Mouse (Mus musculus) ovary, adult 18-20 months (tissue): ENCODE measurements at regions not wholly inside any gene's neighbourhood (a gene's known extent, or its start where the extent isn't known, plus 50 kb on each side); places are given as distances from the start of the nearest gene placed in this dataset.

ENCODE experiments used
- DNase-seq: peaks from one replicate; pipeline ENCODE4 v3.0.0; 2022; ENCODE audit warnings: low spot score, mixed read lengths

- no peak for DNase-seq
These were observed 68.6 kb downstream of the Dad1 start for GRCm38 (mm10) chr14:54185265-54185830.

- DNase-seq = no peak
These were observed 70.0 kb downstream of the Dad1 start for GRCm38 (mm10) chr14:54183873-54184272.

GRCm38 (mm10) chr14:54182838-54183237, 71.1 kb downstream of the Dad1 start:
- no peak for DNase-seq

- DNase-seq = no peak
These were observed 72.6 kb downstream of the Dad1 start for GRCm38 (mm10) chr14:54181306-54181705.

DNA sequence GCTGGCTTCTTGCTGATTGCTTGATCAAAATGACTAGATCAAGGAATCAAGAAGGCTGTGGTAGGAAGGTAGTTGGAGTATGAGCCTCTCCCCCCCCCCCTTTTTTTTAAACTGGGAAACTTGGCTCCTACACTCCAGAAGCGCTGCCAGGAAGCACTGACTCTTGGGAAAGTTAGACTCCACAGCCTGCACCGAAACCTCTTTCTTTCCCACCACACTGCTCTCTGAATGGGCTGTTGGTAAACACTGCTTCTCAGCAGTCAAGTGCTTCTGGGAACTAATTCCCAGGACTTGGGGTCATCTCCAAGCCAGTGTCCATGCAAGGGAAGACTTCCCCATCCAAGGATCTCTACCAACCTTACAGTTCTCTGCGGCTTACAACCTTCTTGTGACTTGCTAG, 73.2 kb downstream of the Dad1 start:
- no peak for DNase-seq

- no peak for DNase-seq
These were observed 73.6 kb downstream of the Dad1 start for GRCm38 (mm10) chr14:54180271-54180670.

DNA sequence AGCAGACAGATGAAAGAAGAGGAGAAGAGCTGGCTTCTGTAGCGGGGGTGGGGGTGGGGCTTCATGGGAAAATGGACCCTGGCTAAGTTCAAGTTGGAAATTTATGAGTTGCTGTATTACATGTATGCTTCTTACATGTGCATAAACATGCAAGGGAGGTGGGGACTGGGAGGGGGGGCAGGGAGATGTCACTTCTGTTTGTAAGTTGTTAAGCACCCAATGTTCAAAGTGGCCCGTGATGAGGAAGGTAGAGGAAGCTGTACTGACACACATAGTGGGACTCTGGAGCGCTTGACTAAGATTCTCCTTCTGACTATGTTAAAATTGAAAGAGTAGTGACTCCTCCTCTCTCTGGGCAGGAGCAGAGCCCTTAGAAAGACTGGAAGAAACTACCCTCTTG, 75.0 kb downstream of the Dad1 start:
- DNase-seq = no peak

GRCm38 (mm10) chr14:54176469-54176868, 77.4 kb downstream of the Dad1 start:
- no peak for DNase-seq

DNA sequence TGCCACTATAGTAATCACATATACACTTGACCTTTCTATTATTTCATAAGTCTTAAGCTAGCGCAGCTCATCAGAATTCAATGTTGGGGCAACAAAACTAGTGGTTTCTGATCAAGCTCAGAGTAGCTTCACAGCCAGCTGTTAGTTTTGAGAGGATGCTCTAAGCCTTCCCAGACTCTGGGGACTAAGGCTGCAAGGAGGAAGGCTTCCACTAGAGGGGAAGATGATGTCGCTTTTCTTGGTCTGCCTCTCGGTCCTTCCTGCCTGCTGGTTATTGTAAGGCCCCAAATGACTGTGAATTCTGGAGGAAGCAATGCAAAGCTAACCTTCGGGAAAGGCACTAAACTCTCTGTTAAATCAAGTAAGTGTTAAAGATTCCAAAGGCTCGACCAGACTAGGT, 78.4 kb downstream of the Dad1 start:
- no peak for DNase-seq

DNA sequence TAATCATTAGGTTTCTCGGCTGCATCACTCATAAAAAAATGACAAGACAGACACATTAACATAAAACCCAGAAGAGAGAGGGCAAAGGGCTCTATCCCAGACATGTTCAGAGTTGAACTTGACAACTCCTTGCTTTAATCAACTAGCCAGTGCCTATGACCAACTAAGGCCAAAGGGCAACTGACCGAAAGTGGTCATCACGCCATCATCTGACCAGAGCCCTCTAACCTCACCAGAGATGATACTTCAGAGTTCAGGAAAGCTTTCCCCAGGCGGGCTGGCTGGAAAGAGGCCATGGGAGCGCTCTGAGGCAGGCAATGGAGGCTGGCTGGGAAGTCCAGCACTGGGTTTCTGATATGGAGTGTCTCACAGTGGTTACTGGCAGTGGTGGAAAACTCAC, 80.6 kb downstream of the Dad1 start:
- DNase-seq = no peak

DNA sequence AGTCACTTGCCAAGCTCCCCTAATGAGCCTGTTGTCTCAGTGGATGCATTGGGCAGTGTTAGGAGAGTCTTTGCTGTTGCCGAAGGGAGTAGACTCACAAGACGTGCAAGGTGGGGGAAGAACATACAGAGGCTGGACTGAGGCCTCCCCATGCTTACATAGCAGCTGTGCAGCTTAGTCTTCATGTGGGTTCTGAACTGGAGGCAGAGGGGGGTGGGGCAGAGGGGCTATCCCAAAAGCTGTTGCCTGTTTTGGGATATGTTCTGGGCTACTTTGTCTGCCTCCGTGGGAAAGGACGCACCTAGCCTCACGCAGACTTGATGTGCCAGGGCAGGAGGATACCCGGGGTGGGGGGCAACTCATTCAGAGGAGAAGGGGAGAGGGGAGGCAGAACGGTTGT, 84.7 kb downstream of the Dad1 start:
- DNase-seq = no peak

DNA sequence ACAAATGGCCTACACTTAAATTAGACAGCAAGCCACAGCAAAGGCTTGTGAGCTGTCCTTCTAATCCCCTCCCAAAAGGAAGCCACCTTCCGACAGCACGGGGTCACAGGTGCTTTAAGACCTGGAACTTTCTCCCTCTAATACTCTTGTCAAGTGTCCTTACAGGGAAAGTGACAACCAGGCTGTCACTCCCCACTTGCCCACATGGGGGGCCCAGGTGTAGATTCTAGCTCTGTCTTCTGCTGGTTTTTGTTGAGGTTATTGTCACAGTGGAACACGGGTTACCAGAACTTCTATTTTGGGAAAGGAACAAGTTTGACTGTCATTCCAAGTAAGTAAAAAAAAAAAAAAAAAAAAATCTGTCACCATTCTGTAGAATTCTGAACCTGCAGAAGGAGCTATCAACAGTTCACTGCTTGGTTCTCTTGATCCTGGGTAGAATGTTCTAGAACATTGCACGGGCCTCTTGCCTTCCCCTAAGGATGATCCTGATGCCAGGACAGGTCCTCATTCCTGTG, 85.4 kb downstream of the Dad1 start:
- DNase-seq = no peak

GRCm38 (mm10) chr14:54166057-54166456, 87.8 kb downstream of the Dad1 start:
- DNase-seq = no peak

DNA sequence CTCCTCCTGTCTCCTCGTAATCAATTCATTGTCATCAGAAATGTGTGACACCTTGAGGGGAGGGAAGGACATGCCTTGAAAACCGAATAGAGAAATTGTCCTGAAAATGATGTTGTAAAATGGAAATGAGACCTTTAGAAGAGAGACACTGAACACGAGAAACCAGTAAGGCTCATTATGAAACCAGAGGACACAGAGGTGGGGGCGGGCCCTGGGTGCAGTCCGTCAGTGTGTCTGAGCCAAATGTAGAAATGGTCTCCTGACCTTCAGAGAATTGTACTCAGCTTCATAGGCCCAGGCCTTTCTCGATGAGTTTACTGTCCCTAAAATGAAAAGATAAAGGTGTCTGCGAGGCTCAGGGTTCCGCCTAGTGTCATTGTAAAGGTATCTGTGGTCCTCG, 89.0 kb downstream of the Dad1 start:
- DNase-seq = no peak

DNA sequence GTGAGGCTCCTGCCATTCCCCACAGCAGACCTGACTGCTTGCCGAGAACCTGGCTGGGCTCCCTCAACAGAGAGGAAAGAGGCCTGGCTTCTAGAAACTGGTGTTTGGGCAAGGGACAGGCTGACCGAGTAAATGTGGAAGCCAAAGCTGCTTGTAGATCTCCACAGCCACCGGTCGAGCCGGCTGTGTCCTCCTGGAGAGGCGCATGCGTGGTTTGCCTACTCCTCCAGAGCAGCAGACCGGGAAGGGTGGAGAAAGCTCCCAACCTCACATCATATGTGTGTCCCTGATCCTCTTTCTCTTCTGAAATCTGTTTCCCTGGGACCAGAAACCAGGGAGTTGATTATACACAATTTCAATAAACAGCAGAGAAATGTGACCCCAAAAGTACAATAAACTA, 92.0 kb downstream of the Dad1 start:
- DNase-seq = no peak

- no peak for DNase-seq
These were observed 92.7 kb downstream of the Dad1 start for GRCm38 (mm10) chr14:54161206-54161605.

GRCm38 (mm10) chr14:54159816-54160215, 94.1 kb downstream of the Dad1 start:
- no peak for DNase-seq

DNA sequence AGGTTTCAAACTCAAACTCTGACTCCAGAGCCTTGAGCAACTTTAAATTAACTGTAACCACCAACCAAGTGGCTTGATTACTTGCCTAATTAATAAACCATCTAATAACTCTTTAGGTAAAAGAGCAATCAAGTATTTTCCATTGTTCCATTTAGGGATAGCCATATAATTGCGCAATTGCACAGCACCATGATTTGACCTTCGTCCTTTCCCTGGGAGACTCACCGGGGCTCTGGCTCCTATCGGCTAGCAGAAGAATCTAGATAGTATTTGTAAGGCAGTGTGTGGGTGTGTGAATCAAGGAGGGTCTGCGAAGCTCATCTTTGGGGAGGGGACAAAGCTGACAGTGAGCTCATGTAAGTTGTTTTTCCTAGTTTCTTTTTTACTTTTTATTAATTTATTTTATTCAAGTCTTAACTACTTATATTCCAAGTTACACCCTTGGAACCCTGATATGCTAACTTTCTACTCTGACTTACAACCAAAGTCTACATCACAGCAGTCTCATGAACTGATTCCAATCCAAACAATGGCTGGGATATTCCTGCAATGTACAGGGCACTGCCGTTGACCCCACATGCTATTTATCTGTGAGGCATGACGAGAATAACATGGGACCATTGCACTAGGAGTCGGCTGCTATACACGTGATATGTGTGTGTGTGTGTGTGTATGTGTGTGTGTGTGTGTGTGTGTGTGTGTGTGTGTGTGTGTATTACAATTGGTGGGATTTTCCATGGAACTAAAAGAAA, 95.5 kb downstream of the Dad1 start:
- DNase-seq = no peak

GRCm38 (mm10) chr14:54156536-54156935, 97.4 kb downstream of the Dad1 start:
- DNase-seq = no peak

DNA sequence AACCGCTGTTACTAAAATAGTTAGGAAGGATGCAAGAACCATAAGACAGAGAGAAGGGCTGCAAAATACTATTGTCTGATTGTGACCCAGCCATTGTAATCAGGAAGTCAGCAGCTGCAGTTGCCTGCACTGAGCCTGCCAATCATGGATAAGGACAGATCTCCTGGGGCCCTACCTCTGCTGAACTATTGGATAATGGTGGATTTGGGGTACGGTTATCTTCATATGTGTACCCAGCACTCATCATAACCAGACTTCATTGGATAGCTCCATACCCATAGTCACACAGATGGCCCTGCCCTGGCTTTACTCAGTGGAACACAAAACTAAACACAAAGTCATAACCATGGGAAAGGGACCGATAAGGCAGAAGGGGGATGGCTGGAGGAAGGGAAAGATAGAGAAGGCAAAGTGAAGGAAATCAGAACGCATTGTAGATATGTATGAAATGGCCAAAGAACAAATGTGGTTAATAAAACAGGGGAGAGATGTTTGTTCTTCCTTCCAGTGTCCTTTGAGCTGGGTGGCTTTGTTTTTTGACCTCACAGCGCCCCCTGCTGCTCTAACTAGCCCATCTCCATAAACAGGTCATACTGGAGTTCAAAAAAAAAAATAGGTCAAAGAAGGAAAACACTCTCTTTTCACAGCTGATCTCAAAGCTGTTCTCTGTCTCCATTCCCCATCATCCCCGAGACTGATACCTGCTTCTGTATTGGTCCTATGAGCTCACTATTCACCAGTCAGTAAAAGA, 101.2 kb downstream of the Dad1 start:
- no peak for DNase-seq

DNA sequence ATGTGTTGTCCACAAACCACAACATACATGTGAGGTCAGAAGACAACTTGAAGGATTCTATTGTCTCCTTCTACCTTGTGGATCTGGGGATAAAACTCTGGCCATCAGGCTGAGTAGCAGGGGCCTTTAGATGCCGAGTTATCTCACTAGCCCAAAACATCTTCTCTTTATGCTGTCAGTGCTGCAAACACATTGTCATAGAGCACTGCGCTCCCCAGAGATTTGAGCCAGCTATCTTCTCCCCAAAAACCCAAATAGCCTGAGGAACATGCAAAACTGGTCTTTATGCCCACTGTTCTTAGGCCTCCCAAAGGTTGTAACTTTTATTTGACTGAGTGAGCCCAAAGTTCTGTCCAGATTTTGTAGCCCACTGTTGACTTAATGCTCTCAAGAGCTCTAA, 102.0 kb downstream of the Dad1 start:
- DNase-seq = no peak

DNA sequence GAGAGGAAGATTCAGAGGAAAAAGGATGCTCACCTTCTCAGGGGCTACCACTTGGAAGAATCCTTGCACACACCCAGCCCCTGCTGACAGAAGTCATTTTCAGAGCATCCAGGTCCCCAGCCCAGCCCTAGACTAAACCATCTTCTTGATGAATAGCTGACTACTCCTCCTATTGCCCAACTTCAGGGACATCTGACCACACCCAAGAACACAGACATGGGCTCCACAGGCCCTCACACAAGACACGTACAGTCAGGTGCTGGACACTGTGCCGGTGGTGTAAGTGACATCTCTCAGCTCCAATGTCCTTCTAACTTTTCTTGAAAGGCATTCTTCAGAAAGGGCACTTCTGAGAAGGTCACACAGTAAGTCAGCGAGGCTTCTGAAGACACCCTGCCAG, 102.6 kb downstream of the Dad1 start:
- no peak for DNase-seq

- DNase-seq = no peak
These were observed 103.7 kb downstream of the Dad1 start for GRCm38 (mm10) chr14:54150221-54150620.
